Mouse (Mus musculus) kidney, adult 9 months (tissue): ENCODE measurements at regions not wholly inside any gene's neighbourhood (a gene's known extent, or its start where the extent isn't known, plus 50 kb on each side); places are given as distances from the start of the nearest gene placed in this dataset.

Experiments
- DNase-seq: peaks from one replicate; pipeline ENCODE4 v3.0.0; 2022

DNA sequence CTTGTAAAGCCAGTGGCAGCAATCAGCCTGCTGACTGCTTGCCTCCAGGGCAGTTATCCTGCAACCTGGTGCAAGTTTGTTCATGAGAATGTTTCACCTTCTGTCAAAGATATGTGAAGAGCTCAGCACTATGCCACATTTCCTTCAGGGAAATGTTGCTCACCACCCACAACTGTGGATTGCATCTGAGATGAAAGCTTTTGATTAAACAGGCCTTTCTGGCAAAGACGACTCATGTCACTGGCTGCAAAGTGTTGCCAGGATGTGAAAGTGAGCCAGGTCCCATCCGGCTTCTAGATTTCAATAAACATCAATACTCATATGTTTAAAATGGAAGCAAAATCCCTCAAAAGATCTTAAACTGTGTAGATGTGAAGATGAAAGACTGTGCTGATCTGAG, 2121.0 kb downstream of the Gm37988 start:
- no peak for DNase-seq

DNA sequence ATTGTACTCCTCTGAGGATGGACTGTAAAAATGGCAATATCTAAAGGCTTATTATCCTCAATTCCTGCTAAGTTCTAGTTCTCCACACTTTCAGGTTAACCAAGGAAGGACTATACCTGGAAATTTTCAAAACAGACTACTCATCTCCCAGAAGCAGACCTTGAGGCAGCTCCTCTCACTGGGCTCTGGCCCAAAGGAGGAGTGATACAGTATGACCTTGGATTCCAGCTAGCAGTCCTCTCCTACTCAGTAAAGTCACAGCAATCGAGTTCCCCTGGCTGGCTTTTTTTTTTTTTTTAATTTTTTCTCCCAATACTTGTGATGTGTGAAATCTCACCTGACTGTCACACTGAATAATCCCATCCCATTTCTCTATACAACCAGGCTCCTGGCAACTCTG, 2124.2 kb downstream of the Gm37988 start:
- no peak for DNase-seq

DNA sequence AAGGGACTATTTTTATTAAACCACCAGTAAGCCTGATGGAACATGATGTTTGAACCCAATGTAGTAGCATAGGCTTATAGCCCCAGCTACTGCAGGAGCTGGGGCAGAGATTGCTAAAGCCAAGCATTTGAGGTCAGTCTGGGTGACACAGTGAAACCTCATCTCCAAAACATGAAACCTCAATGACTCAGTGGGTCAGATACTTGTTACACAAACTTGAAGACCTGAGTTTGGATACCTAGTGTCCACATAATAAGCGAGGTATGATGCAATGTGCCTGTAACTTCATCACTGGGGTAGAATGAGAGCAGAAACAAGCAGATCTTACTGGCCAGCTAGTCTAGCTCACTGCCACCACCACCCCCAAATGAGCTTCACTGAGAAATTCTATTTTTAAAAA, 2162.1 kb downstream of the Gm37988 start:
- no peak for DNase-seq

DNA sequence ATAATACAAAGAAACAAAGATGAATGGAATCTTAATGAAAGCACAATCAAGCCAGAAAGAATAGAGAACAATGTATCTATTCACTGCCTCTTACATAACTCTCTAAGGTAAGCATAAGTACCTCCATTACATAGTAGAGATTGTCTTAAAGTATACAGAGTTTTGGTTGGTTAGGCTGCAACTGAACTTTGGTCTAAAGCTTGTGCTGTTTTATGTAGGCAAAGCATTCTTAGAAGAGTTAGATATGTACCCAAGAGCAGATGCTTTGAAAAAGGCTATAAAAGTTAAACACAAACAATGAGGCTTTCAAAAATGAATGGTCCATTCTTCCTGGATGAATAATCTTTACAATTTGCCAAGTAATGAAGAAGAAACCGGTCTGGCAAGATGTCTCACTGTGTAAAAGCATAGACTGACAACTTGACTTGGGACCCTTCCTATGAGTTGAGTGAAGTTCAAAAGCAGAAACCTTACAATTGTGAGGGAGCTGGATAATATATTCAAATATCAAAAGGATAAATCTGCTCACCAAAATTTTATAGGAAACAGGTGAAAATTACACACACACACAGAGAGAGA, 2166.1 kb downstream of the Gm37988 start:
- DNase-seq, result no peak

DNA sequence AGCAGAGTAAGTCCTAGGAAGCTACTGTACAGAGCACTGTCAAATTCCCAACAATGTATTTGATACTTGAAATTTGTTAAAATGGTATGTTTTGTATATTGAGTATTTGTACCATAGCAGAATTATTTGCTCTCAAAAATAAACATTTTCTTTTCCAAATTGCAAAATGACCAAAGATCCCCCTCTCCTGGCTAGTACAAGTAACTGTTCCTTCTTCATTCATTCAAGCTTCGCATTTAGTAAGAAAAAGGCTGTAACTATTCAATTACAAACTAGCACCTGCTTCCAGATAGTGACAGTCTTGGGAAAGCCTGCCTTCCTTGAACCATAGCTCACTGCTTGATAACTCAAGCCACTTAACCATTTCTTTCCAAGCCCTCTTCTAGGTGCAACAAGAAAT, 2171.9 kb downstream of the Gm37988 start:
- DNase-seq, result no peak

DNA sequence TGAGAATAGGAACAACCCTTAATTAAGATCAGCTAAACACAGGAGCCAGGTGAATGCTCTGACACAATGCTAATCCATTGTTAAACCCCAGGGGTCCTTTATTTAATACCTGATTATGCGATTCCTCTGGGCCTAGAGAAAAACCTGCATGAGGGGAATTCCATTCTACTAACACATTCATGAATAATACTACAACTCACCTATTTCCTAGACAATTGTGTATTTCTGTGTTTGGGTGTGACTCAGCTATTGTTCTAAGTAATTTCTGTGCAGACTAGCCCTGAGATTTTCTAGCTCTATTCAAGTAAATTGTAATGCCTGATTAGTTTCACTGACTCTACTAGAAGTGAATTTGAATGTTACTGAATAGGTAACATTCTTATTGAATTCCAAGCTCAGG, 2176.5 kb downstream of the Gm37988 start:
- DNase-seq, result no peak

DNA sequence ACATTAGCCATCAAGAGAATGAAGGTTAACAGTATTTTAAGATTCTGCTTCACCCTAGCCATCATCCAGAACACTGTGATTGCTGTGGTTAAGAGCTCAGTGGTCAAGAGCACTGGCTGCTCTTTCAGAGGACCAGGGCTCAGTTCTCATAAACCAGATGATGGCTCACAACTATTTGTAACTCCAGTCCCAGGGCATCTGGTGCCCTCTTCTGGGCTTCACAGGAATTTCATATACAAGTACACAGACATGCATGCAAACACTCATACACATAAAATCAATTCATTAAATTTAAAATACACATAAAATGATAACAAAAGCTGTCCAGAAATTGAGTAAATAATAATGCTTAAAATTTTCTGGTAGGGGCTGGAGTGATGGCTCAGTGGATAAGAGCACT, 2189.9 kb downstream of the Gm37988 start:
- DNase-seq, result no peak

DNA sequence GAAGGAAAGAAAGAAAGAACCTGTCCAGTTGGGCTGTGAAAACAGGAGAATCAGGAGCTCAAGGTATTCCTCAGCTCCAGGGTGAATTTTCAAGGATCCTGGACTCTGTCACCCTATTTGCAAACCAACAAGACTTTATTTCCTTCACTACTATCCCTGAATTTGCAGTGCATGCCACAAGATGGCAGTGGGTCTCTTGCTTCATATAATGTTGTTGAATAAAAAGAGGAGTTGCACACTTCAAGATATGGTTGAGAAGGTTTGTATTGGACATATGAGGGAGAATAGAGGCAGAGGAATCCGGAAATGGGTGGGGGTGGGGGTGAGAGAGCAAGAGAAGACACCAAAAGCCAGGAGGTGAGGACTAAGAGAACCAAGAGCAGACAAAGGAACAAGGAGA, 2202.5 kb downstream of the Gm37988 start:
- peak; percentile 60 for DNase-seq
